Mouse (Mus musculus) MEL-GATA-1-ER (cell line): Measurements from ENCODE around the gene Gm17334.

Experiments used
- DNase-seq: peaks from one replicate; pipeline ENCODE4 v3.0.0-alpha.2; 2012; ENCODE audit warnings: low read depth; ENCODE audit errors: extremely low read depth

Gm17334 gene

DNA sequence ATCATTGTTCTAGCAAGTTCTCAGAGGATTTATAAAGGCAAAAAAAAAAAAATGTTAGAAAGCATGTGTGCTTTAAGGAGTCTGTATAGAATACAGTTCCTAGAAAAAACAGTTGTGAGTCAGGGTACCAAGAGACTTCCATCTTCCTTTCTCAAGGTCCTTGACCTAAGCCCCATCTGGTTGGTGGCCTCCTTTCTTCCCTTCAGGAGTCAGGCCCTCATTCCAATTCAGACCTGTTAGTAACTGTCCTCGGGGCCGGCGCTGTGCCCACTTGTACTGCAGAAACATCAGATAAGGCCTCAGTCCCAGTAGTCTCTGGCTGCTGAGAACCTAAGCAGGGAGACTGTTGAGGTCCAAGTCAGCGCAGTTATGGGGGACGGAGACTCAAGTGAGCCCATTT is at the start of gene Gm17334:
Gene Gm17334, minus strand, starts transcription at position 101 of the 400 bp plus-strand sequence.
- no peak for DNase-seq

DNA sequence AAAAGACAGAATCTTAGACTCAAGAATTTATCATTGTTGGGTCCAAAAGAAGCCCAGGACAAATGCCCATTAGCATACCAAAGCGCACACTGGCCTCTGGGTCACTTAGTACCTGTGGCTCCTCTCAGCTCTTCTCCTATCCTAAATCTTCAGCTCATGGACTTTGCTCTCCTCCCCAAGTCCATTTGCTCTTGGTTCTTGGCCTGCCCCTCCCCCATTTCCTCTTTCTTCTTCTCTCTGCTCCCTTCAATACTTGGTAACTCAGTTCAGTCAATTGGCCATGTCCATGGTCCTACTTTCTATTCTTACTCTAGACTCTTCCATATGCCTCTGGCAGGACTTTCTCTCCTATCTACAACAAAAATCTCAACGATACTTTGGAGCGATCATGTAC is 49.0 kb upstream of the Gm17334 start:
- DNase-seq = no peak

DNA sequence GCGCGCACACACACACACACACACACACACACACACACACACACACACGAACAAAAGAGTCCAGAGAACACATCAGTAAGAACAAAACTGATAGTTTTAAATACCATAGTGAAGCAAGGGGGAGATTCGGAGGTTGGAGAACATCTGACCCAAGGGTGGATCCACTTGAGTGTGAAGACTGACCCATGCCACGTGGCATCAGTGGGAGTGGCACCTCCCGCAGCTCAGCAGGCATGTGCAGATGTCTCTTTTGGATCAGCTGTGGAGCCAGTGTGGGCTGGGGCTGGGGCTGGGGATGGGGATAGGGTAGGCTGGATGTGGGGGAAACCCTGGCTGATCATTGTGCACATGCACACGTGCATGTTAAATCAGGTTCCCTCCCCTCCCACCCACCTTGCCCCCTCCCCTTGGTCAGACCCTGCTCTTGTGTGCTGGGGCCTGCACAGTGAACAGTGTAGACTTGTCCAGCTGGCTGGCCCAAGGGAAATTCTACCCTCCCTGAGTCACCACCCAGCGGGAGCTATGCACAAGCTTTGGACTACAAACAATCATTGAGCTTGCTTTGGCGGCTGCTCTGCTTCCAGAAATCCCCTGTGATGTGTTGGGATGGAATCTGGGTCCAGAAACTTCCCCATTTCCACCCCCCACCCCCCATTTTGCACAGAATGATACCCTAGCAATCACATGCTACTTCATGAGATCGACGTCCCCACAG is 48.4 kb upstream of the Gm17334 start:
- no peak for DNase-seq

DNA sequence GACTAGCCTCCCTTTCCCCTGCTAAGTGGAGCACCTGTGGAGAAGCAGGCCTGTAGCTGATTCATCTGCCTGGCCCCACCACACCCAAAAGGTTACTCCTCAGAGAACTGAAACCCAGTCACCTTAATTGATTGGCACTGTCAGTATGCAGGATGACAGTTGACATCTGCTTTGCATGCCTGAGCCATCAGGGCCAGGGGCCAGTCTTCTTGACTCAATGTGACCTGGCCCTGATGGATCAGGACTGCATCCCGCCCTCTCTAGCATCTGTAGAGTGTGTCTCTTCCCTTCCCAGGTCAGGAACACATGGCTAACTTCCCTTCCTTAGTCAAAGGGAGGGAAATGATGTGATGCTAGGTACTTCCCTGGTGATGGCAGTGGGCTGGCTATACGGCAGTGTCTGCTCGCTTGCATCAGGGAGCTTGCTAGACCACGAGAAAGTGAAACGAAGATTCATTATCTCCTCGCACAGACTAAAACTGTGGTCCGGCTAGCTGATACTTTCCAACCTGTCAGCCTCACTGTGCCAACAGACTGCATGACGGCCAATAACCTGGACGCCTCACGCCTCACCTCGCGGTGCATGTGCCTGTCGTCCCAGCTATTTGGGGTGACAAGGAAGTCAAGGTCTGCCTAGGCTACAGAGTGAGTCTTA is 47.7 kb upstream of the Gm17334 start:
- no peak for DNase-seq

DNA sequence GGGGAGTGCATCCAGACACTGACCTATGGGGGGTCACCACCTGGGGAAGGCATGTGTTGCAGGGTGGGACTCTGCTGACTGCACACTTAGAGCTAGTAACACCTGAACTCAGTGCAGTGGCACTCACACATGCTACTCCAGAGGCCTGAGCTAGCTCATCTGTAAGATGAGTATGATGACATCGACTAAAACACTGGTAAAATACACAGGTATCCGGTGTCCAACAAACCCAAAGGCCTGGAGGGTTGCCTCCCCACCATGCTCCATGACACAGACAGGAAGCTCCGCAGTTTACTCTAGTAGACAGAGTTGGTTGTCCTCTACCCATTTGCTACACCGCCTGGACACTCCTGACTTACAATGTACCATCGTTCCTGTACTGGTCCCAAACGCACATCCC is 46.5 kb upstream of the Gm17334 start:
- DNase-seq = no peak

DNA sequence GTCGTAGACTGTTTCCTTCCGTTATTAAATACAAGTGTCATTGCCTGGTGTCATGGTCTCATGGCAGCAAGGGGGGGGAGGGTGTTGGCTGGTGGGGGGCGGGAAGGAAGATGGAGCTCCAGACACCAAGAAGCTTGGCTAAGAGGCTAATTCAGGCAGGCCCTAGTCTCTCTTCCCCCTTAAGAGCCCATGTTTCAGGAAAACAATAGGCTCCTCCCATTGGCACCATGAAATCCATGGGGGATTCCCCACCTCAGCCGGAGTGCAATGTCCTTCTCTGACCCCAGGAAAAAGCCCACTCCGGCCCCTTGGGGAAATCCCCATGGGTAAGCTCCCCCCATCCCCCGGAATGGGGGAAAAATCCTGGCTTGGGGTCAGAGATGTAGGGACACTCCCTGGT is 45.8 kb upstream of the Gm17334 start:
- no peak for DNase-seq

DNA sequence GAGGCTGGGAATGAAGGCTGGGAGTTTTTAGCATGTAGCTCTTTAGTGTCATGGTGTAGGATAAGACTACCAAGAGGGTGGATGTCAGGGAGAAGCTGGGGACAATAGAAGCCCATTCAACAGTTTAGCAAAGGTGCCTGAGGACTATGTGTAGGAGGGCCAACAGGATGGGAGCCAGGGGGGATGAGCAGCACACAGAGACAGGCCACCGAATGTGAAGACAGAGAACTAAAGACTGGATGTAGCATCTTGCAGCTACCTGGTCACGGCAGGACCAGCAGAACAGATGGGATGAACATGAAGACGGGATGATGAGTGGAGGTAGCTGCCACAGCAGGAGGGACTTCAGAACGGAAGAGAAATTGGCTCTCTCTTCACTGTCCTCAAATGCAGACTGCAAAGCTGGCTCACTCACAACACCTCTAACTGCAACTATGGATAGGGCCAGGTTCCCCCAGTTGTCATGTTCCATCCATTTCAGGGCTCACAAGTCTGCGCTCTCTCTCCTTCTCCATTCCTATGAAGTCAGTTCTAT is 43.9 kb upstream of the Gm17334 start:
- no peak for DNase-seq

DNA sequence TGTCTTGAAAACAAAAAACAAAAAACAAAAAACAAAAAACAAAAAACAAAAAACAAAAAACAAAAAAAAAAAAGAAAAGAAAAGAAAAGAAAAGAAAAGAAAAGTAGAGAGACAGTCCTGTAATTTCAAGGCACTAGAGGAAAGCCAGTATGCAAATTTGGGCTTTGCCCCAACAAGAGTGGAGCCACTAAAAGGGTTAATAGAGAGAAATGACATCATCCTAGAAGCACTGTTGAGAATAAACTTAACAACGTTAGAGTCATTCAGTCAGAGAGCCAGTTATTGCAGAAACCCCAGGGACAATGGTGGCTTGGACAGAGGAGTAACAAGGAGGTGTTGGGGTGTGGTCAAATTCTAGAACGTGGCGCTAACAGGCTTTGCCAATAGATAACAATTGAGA is 41.8 kb upstream of the Gm17334 start:
- no peak for DNase-seq

DNA sequence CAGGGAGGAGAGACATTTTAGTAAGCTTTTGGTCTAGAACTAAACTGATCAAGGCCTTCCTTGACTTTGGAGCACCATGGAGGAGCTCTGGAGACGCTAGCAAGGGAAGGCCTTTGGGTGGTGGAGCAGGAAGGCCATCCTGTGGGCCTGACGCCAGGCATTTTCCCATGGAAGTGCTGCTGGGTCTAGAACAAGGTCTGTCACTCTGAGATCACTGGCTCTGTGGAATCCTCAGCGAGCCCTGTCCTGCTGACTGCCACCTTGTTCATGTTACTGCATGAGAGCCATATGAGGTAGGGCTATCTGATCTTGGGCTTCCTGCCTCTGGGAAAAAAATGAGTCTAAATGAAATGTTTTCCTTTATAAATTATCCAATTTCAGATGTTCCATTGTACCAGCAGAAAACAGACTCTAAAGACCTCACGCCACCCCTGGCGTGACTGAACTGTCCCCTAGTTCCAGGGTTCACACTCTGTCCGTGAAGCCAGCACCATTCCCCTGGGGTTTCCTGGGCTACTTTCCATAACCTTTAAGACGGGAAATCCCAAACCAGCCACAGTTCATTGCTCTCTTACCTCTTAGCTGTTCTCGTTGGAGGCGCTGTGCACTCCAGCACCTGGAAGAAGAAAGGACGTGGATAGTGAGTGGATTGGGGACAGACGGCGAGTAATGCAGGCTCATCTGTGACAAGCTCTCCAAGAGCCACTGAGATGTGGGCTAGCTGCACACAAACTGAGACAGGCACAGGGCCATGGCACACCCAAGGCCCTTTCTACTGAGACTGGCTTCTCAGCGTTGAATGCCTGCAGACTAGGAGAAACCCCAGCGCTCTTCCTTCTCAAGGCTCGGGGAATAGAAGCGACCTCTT is 40.2 kb upstream of the Gm17334 start:
- DNase-seq = no peak

DNA sequence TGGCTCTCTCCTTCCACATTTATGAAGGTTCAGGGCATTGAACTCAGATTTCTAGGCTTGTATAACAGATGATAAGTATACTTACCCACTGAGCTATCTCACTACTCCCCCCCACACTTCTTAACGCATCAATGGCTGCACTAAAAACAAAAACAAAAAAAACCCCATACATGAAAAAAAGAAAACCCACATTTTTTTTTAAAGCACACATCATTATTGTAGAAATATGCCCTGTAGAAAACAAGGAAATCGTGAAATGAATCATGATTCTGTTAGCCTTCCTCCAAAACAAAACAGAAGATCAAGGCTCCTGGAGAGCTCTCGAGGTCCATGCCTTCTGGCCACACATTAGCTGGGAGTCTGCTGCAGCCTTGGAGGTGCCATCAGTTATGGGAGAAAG is 38.3 kb upstream of the Gm17334 start:
- no peak for DNase-seq

DNA sequence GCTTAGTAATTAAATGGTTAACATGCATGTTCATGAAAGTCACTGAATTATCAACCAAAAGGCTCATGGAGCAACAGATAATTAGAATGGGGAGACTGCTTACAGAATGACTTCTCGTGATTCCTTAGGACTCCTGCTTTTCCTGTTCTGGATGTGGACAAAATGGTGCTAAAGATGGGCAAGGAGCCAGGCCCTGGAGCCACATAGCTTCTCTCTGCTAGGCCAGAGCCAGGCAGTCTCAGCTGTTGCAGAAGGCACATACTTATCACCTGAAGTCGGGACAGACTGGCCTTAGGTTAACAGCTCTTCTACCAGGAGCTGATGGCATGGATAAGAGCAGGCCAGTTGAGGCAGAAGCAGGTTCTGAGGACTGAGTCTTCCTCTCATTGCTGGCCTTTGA is 37.8 kb upstream of the Gm17334 start:
- no peak for DNase-seq

DNA sequence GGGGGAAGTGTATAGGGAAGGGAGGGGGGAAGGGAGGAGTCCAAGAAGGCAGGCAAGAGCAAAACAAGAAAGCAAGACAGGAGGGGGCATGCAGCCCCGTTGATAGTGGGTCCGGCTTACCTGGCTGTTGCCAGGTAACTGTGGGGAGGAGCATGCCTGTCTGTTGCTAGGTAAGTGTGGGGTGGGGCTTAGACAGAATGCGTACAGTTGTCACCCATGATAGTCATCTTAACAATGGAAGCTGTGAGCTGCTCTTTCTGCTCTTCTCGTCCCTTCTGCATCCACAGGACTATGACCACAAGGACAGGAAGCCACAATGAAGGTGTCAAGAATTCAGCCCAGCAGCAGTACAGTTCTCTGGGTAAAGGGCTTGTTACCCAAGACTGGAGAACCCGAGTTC is 37.2 kb upstream of the Gm17334 start:
- DNase-seq = no peak

DNA sequence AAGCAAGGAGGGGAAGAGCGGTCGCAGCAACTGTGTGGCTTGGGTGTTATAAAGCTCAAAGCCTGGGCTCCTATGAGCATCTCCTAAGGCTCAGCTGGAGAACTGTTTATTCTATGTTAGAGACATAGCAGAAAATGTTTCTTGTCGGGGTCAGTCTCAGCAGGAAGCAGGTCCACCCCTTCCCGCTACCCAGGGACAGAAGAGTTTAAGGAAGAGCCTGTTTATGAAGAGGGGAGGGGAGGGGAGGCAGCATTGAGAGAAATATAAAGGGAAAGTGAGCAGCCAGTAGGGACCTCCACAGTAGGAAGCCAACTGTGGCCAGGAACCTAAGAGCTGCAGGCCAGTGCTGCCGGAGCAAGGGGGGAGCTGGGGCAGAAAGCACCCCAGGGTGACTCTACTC is 36.4 kb upstream of the Gm17334 start:
- no peak for DNase-seq

DNA sequence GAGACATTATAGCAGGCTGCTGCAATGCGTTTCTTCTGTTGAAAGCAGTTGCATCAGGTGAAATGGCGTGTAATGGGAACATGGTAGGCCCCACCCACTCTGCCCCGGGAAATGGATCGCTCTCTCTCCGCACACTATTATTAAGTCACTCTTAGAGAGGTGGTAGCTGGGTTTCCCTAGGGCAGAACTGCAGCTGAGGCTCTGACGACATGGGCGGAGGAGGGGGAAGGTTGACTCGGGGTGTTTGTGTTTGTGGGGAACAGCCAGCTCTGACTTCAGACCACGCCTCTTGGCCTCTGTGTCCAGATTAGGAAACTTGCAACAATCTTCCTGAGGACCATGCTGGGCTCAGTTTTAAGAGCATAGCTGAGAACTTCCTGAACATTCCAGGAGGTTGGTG is 32.8 kb upstream of the Gm17334 start:
- DNase-seq = no peak

DNA sequence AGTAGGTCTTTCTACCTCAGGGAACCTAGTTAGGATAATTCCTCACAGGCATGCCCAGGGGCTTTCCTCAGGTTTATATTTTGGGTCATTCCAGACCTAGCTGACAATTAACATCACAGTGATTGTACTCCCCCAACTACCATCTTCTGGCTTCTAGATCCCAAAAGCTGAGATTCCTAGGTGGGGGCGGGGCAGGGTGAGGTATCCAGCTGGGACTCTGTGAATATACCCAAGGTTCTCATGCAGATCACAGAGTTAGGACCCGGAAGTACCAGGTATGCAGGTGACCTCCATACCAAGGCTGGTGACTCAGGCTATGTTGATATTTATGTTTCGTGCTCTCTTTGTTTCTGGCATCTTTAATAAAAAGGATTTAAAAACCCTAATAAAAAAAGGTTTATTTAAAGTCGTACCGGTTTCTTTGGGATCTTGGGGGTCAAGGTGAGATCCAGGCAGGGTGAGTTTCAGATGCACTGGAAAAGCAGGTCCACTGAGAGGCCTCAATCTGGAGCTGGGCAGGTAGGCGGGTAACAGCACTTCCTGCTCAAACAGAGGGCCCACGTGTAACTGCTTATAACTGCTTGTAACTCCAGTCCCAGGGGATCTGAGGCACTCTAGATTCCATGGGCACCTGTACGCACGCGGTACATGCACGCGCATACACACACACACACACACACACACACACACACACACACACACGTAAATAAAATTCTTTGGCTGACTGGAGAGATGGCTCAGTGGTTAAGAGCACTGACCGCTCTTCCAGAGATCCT is 31.8 kb upstream of the Gm17334 start:
- no peak for DNase-seq

DNA sequence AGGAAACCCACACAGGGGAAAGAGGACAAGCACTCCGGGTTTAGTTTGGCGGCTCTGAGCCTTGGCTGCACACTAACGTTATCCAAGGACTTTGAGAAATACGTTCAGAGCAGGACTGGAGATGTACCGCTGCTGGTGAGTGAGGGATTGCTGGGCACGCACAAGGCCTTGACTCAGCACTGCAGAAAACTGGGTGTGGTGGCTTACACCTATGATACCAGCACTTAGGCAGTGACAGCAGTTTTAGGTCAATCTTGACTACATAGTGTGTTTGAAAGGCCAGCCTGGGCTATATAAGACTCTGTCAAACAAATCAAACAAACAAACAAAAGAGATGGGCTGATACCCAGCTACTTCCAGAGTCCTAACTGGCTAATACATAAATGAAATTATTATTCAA is 30.5 kb upstream of the Gm17334 start:
- DNase-seq = no peak

DNA sequence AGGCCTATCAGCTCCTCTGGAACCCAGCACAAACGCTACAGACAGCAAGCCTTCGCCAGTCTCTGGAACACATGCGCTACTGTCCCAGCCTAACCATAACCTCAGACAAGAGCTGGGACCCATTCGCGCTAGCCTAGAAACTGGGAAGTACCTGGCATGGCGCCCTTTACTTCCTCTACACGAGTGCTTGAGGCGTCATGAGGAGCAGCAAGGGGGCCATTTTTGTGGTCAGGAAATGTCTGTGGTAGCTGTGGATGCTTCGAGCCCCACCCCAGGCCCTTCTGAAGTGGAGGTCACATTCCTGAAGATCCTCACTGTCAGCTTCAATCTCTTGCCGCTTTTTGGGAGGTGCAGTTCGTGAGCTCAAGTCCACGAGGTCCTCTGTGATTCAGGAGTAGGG is 30.1 kb upstream of the Gm17334 start:
- DNase-seq = peak; percentile 8

DNA sequence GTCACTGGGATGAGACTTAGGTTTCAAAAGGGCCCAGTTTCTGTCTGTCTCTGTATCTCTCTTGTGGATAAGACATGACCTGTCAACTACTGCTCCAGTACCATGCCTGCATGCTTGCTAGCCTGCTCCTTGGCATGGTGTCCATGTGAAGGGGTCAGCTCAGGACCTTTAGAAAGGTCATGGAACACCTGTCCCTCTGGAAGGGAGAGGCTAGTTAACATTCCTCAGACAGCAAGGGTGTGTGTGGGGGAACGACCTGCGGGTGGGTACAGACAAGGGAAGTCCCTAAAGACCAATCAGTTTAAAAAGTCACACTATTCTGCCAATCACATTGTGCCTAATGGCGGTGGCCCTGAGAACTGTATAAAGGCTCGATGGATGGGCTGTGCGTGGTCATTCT is 28.0 kb upstream of the Gm17334 start:
- no peak for DNase-seq

DNA sequence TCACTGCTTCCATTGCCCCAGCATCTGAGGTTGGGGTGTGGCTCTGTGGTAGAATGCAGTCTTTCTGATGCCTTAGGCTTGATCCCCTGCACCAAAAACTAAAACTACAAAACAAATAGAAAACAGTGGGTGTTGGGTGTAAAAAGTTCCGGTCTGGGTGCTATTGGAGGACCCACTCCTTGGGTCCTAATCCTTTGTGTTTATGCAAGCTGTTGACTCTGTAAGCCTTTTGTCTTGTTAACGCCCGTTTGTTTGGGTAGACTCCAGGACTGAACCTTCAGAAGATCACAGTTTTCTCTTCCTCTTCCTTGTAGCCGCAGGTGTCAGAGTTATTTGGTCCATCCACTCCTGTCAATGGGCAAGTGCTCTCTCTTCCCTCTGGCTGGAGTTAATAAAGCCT is 27.0 kb upstream of the Gm17334 start:
- no peak for DNase-seq

DNA sequence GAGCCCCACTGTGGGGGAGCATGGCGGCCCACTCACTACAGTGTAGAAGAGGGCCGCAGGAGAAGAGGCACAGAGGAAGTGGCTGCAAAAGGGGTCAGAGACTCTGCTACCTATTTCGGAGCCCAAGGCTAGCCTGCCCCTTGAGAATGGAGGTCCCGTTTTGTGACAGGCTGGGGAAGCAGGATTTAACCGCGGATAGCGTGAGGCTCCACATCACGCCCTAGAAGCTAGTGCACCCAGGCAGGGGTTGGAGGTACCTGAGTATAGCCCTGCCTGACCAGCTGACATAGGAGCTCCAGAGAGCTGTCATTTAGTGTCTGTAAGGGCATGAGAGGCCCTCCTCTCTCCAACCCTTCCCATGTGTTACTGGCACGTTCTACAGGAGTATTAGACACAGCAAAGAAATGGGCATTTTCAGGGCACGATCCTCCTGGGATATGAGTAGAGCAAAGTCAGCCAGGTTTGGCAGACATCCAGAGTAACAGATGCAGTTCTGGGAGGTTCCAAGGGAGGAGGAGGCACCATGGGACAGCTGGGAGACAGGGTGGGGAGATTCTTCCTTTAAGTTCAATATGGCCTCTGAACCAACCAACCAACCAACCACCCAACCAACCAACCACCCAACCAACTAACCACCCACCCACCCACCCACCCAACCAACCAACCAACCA is 25.2 kb upstream of the Gm17334 start:
- no peak for DNase-seq

DNA sequence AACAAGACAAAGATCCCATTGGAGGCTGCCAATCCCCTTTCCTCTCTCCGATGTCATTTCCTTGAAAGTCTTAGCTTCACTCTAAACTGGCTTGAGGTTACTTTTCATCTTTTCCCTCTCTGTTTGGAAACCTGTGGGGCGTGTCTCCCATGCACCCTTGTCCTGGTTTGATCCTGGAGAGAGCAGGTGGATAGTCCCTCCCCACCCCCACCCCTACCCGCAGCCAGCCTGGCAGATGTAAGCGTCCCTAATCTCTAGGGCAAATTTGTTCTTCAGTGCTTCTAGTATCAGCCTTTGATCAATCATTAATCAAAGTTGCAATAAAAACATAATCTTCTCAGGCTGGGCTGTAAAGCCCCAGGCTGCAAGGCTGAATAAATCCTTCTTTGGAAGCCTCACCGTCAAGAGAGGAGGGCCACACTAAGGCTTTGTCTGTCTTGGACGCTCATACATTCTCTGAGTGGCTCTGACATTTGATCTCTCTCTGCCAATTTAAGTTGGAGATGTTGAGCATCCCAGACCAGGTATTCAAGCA is 24.5 kb upstream of the Gm17334 start:
- no peak for DNase-seq
